Mouse (Mus musculus) layer of hippocampus, postnatal 10 days (tissue): Measurements from ENCODE around the gene Map2k5. TPM values are rescaled to one million over a fixed set of nuclear protein-coding genes. Genes with fewer than 3 reads are reported as not detected.

Experiments used
- DNase-seq, 2 experiments: peaks; one replicate each; pipeline ENCODE4 v3.0.0; 2021; ENCODE audit warnings: low spot score in 2 of 2
- total RNA-seq, 2 experiments: library from RNA; stranded (reverse); gene quantifications; 2 replicates each; pipeline ENCODE4 v1.2.3; 2021

The Map2k5 gene
- total RNA-seq, 2 experiments from 2014 or later = 34.6 to 36.2 TPM

DNA sequence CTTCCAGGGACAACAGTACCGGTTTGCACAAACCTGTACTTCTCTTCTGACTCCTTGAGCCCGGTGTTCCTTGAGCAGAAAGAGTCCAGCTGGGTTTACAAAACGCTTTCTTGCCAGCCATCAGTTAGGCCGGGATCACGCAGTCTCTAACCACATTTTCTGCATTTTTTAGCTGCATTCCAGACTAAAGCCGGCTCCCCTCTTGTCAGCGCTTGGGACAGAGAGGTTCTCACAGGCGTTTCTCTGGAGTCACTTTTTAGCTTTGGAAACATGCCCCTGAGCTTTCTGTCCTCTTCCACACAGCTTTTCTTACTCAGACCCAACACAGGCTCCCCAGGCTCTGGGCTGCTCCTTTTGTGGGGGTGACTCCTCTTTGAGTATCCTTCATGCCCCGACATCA lies 230.4 kb downstream of the Map2k5 start:
- DNase-seq = no peak

DNA sequence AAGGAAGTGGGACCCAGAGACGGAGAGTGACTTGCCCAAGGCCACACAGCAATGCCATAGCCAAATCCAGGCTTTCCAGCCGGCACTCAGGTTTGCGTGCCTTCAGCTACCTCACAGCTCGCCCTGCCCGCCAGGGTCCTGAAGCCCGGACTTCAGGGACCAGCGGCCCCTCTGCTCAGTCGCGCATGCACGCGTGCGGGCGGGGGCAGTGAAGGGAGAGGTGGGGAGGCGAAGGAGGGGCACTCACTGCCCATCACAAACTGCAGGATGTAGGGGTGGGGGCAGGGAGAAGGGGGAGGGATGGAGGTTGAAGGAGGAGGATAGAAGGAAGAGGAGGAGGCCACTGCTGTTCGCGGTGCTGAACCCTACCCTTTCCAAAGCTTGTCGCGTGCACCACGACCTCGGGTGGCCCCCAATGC lies 230.8 kb downstream of the Map2k5 start:
- DNase-seq = no peak

DNA sequence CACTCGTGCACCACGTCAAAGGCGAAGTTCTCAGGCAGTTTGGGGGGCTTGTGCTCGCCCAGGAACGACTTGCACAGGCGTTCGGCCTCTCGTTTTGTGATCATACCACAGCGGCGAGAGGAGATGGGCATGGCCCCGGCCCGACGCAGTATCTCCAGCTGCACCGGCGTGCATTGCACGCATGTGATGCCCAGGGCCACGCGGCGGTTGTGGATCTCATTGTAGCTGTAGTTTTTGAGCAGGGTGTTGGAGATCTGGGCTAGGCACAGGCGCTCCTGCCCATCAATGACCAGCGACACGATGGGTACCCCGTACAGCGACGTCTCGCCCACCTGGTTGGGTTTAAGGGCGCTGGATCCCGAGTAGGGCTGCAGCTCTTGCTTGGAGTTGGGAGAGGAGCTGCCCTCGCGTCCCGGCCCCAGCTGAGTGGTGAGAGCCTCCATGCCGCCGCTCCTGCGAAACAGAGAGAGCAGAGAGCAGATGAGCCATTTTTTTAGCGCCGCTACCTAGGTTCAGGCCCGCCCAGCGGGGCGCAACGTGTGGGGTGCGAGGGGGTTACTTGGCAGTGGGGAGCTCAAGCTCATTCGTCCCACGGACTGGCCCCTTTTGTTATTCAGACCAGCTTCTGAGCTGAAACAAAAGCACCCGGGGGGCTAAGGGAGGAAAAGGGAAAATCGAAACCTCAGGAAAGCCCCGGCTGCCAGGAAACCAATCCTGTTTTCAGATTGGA lies 231.4 kb downstream of the Map2k5 start:
- no peak for DNase-seq

DNA sequence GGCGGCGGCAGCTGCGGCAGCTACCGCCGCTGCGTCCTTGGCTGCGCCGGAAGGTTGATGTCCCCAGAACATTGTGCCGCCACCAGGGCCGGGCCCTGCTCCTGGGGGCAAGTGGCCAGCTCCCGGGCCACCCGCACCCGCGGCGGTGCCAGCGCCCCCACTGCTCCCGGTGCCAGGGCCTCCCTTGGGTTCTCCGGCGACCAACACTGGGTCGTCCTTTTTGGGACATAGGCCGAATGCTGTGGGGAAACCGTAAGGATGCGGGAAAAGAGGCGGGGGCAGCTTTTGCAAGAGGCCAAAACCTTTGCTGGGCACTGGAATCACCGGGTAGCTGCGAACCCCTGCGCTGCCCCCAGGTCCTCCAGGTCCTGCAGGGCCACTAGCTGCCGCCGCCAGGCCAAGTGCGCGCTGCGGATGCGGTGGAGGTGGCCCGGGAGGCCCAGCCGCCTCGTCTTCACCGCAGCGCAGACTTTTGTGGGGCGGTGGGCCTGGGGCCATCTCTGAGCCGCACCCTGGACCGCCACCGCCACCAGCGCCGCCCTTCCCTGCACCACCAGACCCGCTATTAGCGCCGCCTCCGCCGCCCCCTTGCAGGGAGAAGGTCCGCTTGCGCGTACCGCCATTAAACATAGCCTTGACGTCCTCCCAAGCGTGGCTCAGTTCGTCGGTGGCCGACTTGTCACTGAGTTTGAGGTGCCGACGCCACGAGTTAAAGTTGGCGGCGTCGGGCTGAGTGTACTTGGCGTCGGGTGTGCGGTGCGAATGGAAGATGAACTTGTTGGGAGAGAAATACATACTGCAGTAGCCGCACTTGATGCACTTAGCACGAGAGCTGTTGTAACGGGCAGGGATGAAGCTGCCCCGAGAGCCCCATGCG lies 232.2 kb downstream of the Map2k5 start:
- DNase-seq = no peak

DNA sequence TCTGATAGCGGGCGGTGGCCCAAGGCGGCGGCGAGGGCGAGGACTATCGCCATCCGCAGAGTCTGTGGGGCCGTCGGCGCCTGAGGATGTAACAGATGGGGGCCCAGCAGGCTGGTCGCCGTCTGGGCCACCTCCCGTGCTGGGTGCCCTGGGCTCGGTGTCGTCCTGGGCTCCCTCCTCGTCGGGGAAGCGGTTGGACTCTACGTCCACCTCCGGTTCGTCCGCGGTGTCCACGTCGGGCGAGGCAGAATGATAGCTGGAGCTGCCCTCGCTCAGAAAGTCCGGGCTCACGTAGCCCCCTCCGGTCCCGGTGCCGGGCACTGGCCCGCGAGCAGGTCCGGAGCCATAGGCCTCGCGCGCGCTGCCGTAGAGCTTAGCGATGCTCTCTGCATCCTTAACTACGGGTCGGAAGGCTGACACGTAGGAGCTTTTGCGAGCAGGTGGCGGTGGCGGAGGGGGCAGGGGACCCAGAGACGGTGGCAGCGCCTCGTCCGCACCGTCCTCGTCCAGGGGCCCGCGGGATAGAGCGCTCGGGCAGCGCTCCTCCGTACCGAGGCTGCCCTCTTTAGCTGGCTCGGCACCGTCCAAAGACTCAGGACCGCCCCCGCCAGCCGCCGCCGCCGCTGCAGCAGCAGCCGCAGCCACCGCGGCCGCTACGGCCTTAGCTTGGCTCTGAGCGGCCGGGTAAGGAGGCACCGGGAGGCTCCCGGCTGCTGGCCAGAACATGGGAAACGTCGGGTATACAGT lies 233.0 kb downstream of the Map2k5 start:
- DNase-seq = no peak

DNA sequence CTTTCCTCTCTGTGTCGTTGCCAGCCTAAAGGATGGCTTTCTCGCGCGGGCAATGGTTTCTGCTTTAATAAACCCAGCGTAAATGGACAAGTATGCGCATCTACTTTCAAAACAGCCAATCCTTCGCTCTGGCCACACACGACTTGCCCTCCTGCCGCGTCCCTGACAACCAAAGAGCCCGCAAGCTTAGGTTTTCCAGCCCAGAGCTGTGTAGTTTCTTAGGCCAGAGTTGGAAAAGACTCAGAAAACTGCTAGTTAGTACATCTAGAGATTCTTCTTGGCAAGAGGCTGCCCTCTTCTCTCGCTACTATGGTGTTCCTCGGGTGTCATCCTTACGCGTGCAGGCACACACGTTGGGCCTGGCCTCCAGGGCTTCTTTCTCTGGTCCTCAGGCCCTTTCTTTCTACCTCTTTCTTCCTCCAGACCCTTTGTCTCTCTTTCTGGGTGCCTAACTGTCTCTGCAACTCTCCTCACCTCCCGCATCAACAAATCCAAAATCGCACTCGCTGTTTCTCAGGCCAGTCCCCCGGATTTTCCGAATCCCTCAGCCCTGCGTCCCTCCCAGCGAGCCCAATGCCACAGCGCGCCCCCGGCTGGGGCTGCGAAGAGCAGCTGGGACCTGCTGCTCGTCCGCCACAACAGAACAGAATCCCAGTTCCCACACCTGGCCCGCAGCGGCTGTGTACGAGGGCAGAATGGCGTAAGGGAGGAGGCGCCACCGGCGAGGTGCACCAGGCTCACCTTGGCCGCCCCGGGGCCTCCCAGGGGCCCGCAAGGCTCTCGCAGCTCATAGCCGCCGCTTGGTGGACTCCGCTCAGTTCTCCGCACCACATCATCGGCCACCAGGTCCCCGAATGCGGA lies 233.8 kb downstream of the Map2k5 start:
- DNase-seq = no peak

DNA sequence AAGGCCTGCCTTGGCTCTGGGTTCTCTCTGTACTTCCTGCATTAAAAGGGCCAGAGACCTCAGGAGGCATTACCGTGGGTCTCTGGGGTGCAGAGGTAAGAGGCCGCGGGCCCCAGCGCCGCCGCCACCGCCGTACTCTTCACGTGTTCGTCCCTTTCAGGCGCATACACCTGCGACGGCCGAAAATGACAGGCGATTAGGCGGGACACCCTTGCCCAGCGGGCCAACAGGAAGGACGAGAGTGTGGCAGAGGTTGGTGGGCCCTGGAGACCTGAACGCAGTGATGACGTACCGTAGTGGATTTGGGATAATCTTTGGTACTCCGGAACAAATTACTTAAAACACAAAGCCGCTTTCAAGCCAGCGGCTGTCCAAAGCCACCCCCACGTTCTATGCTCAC lies 234.5 kb downstream of the Map2k5 start:
- no peak for DNase-seq

DNA sequence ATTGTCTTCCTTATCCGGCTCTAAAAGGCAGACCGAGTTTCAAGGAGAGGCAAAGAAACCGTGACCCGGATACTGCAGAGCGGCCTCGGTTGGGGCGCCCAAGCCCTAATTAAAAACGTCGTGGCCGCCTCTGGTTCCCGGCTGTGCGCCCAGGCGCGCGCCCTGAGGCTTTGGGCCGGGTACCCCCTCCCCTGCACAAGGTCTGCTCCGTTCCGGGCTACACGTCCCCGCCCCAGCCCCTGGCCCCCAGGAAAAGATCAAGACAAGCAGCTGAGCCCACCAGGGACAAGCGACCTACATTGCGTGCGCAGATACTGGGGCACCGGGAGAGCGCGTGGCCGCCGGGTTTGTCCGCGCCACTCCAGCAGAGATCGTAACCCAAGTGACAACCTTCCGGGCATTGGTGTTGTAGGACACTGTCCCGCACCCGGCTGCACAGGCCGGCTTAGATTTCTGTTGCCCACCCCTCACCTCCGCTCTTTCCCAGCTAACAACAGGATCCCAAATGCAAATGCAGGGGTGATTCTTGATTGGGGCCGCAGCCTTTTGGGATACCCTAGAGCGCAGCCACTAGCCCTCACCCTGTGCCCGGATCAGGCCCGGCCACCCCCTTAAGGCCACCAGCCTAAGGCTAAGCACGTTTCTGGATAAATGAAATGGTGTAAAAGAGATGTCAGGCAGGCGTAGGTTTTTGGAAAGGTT lies 235.2 kb downstream of the Map2k5 start:
- DNase-seq = no peak

DNA sequence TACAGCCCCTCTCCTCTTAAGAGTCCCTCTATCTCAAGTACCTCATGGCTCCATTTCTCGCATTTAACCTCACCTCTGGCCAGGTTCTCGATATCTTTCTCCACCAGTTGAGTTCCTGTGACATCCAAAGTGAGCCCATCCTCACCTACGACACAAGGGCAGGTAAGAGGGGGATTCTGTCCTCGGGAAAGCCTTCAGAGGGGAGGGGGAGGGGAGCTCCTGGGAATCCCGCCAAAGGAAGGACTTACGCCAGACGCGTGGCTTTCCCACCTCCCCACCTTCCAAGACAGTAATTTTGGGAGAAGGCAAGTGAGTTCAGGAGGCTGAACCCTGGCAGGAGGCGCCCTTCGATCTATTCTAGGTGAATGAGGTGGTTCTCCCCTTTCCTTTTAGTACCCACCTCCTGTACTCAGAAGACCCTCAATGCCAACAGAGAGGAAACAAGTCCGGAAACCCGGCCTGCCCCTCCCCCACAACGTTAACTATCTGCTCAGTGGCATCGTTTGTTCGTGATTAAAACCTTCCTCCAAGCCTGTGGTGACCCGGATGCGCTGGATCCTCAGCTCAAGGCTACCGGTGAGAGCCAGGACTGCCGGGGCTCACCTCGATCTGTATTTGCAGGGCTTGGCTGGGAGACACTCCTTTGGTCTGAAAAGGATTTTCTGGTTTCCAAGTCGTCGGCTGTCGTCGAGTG lies 235.9 kb downstream of the Map2k5 start:
- no peak for DNase-seq

DNA sequence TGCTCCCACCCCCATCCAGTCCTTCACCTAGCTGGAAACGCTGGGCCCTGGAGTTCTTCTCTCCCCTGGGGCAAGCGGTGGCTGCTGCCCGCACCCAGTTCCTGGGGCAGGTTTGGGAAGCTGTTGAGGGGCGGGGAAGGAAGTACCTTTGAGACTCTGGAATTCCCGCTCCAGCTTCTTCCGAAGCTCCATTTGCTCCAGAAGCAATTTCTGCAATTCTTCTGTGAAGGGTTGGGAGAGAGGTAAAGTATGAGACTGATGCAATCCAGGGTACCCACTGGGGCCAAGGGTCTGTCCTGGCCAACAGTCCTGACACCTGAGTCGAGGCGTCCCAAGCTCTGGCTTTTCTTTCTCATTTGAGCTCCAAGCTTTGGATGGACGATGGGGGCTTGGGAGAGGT lies 237.5 kb downstream of the Map2k5 start:
- DNase-seq = no peak

DNA sequence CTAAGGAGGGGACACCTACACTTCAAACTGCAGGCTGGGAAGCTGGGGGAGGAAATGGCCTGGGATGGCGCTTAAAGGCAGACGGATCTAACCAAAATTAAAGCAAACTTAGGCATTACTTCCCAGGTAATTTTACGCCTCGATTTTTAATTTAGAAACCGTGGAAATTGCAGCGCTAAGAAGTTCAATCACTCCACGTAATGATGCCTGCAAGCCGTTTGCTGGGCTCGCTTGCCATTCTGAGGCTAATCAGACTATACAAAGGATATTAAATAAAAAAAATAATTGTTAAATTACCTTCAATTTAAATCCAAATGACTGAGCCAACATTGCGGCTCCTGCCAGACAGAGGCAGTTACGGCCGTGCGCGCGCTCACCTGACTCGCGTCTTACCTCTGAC lies 238.0 kb downstream of the Map2k5 start:
- DNase-seq = no peak

DNA sequence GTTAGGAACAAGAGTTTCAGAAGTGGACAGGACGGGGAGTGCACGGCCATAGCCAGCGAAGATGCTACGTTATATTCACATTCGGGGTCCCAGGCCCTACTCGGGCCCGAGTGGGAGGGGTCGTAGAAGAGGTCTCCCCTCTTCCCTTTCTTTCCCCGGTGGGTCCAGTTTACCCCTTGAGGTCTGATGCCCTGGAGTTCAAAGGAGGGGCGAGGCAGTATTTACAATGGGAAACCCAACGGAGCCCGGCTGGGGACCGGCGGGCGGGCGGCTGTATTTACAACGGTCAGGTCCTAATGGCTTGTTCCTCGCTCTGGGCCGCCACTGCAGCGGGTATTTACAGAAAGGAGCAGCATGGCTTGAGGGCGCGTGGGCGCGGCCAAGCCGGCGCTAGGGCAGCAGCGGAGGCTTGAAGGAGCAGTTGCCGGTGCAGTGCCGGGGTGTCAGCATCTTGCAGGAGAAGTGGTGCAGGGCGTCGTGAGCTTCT lies 239.2 kb downstream of the Map2k5 start:
- no peak for DNase-seq

DNA sequence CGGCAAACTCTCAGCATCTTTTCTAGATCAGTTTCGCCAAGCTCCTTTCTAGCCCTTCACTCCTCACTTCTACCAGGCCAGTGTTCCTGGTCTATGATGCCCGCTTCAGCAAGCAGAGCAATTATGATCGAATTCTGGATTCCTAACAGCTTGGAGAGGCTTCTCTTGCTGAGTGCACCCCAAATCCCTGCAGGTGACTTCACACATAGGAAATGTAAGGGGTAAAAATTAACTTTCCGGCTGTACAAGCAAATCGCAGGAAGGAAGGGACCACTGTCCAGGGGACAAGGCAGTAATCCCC lies 240.1 kb downstream of the Map2k5 start:
- DNase-seq = no peak

DNA sequence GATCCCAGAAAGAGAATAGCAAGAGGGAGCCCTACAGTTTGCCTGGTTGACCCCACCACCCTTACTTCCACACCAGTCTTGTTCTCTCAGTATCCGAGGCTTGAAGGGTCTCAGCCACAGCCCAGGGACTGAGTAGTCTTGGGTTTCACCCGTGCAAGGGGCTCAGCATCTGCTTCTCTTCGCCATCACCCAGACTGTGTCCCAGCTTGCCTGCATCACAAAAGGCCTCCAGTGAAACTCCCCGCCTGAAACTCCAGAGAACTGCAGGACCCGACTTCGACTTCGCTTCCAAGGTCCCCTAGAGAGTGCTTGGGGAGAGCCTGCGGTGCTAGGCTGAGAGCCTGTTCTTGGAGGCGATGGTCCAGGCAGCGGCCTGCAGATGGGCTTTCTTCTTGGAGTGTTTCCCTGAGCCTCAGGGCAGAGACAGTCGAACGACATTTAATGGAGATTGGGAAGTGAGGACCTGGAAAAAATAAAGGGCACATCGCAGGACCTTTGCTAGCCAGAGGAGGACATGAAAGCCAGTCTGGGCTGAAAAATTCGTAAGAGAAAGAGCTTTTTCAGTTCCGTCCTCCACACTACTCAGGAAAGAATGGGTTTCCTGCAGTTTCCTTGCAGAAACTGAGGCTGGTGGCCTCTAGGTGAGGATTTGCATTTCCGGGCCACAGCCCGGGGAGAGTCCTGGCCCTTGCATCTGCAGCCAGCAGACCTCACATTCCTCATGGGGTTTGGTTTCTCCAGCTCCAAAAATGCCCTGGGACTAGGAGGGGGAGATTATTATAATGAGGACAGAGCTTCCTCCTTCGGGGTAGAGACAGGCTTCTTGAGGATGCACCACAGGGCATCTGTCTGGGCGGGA lies 240.7 kb downstream of the Map2k5 start:
- no peak for DNase-seq

DNA sequence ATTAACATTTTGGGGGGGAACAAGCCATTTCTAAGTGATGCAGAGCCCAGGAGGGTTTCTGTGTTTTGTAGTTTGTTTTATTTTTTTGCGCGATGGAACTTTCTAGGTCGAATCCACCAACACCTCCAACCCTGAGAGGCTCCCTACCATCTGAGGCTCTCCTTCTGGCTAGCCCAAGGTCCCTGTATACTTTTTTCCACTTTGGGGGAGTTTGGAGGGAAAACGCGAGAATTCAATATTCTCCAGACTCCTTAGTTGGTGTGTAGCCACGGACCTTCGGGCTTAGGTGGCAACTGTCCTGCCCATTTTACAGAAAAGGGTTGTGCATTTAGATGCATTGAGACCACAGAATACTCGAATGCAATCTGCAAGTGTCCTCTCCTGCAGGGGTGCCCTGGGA lies 241.5 kb downstream of the Map2k5 start:
- no peak for DNase-seq

DNA sequence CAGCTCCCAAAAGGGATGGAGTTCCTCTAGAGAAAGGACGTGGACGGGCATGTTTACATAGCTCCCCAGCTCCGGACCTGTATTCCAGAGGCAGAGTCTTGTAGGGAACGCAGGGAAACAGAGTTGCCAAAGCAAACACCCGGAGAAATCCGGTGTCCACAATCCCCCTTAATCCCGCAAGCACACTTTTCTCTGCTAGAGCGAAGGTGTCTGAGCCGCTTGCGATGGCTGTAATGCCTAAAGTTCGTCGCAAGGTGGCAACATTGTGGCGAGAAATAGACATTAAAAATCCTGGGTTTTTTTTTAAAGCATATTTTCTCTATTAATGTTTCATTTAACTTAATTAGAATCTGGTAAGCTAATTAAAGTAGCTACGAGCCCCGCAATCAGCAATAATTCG lies 241.9 kb downstream of the Map2k5 start:
- DNase-seq = peak; percentile 75 to 77

DNA sequence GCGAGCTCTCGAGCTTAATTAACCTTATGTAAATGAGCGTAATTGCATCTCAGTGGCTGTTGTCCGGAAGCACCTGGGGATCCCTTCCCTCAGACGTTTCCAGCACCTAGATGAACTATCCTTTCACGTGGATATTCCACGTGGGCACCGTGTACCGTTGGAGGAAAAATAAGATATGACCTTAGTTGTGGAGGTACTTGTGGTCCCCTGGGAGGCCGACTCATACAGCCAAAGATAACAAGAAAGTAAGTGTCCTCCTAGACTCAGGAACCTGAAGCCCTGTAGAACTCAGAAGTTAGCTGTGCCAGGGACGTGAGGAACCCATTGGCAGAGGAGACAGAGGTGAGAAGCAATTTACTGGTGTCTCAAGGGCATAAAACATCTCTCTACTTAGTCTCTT lies 242.3 kb downstream of the Map2k5 start:
- no peak for DNase-seq

DNA sequence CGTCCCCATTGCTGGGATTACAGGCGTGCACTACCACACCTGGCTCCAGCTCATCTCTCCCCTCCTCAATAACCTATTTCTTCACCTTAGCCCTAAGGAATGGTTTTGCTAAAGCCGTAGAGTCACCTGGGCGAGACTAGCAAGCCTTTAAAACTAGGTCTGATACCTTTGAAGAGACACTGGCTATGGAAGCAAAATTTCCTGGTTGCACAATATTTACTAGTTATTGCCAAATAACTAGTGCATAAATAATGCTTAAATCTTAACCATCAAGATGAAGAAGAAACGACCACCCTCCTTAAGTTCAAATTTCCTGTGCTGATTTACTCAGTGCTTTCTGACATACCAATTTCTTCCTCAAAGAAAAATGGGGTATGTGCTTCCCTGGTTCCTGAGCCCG lies 244.0 kb downstream of the Map2k5 start:
- DNase-seq = no peak
